Mouse (Mus musculus) adrenal gland, adult 2 months (tissue): ENCODE data around the gene Carmil3. TPM values are rescaled to one million over a fixed set of nuclear protein-coding genes. Genes with fewer than 3 reads are reported as not detected.
A peak's percentile ranks its signal among the peaks of the same experiment; 100 is the strongest.

Experiments
- DNase-seq: peaks from one replicate; pipeline ENCODE4 v3.0.0; 2021
- polyA plus RNA-seq: library from polyadenylated mRNA; depleted of rRNA; stranded (reverse); fragments of >200 nt; gene quantifications from 2 replicates; pipeline ENCODE4 v1.2.3, GENCODE M21; 2012
- total RNA-seq, 2 experiments: library from RNA; stranded (reverse); gene quantifications; 2 replicates each; pipeline ENCODE4 v1.2.3; 2021

Gene Carmil3
- total and polyA plus RNA-seq, 3 experiments, result 4.8 to 11.0 (median 5.4) TPM

DNA sequence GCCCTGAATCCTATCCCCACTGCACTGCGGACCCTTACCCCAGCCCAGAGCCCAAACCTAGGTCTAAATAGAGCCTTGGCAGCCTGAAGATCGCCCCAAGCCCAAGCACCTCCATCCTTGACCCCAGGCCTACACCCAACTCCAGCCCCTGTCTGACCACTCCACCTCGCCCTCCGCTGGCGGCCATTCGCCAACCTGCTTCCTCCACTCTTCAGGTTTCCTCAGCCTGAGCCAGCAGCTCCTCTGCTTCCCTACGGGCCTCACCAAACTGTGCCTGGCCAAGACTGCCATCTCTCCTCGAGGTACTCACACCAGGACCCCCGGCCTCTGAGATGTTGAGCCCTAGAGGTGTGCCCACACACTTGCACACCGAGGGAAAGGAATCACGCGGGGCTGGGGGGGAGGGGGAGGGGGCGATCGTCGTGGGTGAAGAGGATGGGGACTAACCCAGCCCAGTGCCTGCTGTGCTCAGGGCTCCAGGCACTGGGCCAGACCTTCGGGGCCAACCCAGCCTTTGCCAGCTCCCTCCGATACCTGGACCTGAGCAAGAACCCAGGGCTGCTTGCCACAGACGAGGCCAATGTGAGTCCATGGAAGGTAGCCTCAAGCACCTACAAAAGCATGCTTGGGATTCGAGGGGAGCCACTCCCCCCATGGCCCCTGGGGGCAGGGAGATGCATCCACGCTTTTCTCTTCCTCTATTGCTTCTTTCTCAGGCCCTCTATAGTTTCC is 5.2 kb downstream of the Carmil3 start:
- DNase-seq, result no peak

DNA sequence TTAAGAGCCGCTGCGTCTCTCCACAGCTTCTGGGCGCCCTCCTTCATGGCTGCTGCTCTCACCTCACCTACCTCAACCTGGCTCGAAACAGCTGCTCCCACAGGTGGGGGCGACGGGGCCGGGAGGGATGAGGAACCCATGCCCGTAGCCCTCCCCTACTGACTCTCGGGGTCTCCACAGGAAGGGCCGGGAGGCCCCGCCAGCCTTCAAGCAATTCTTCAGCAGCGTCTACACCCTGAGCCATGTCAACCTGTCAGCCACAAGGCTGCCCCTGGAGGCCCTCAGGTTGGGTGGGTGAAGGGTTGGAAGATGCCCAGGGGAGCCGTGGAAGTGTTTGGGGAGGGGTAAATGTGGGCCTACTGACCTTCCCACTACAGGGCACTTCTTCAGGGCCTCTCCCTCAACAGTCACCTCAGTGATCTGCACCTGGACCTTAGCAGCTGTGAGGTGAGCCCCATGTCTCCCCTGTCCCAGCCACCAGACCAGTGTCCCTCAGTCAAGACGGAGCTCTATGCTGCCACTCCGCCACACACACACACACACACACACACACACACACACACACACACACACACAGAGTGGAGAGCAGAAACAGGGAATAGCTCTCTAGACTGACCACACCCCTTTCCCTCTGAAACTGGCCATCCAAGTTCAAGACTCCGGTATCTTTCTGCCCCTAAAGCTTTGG is 6.5 kb downstream of the Carmil3 start:
- no peak for DNase-seq

DNA sequence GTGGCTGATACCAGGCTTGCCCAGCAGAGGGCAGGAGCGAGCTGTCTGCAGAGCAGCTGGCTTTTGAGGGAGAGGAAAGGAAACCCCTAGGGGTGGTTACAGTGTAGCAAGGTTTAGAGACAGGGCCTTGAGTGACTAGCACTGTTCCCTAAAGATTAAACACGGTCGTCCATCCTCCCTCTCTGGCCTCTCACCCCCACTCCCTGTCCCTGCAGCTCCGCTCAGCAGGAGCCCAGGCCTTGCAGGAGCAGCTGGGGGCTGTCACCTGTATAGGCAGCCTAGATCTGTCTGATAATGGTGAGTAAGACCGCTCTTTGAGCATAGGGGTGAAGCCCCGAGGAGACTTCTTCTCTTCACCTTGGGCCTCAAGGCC is 7.0 kb downstream of the Carmil3 start:
- peak; percentile 88 for DNase-seq

DNA sequence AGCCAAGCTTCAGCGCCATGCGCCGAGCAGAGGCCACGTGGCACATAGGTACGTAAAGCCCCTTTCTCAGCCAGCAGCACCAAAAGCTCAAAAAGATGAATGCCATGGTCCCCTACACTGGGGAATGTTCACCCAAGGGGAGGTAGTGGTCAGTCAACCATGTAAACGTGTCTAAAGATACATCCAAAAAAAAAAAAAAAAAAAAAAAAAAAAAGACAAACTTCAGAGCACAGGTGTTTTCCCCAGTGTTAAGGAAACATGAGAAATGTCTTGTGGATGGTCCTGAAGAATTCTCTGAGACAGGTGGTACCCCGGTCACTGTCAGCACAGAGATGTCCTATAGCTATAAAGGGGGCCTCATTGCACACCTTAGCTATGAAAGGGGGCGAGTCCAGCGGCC is 15.2 kb downstream of the Carmil3 start:
- DNase-seq, result no peak

DNA sequence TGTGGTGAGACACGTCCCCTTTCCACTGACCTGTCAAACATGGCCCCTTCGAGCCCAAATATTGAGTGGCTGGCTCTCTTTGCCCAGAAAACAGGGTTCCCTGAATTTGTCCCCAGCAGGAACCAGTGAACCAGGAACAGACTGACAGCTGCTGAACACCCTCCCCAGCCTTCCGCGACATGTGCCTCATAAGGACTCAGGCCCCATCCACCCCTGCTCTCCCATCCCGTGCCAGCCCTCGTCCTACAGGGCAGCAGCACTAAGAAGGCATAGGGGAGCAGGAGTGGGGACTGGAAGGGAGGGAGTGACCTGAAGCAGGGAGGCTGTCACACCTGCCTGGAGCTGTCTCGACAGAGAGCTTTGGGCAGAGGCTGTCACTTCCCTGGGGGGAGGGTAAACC is 17.4 kb downstream of the Carmil3 start:
- no peak for DNase-seq

DNA sequence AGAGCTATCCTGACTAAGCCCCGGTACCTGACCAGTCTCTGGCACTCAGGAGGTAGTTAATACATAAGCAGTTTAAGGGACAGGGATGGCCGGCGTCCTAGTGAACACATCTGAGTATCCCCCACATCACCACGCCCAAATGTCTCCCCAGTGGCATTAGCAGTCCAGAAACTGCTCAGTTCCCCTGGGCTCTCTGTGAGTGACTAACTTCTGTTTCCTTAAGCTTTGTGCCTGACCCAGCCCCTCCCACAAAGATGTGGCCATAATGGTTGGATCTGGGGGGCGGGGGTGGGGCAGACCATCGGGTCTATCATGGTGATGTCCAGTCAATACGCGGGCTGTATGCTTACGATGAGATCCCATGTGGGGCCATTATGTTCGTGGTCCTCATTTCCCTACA is 19.1 kb downstream of the Carmil3 start:
- DNase-seq, result no peak

DNA sequence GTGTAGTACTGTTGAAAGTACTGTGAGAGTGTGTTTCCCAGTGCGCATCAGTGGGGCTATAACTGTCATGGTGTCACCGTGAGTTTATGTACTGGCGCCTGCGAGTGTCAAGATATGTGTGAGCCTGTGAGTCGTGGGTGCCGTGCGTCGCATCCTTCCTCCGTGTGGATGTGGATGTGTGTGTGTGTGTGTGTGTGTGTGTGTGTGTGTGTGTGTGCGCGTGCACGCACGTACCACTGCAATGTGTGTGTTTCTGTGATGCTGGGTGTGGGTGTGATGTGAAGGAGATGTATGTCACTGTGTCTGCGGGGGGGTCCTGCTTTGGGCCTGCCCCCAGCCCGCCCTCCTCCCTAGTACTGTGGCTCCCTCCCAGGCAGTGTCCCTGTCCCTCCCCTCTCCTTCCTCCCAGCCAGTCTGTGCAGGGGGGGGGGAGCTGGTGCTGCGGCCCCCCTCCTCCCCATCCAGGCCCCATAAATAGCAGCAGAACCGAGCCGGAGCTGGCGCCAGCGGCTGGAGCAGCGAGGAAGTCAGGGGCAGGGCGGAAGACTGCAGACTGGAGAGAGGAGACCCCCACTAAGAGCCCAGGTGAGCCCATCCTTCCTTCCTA is 19.8 kb downstream of the Carmil3 start, which contains the start of gene Cpne6:
Gene Cpne6, plus strand, starts transcription at position 321 of the 607 bp plus-strand sequence.
- no peak for DNase-seq

DNA sequence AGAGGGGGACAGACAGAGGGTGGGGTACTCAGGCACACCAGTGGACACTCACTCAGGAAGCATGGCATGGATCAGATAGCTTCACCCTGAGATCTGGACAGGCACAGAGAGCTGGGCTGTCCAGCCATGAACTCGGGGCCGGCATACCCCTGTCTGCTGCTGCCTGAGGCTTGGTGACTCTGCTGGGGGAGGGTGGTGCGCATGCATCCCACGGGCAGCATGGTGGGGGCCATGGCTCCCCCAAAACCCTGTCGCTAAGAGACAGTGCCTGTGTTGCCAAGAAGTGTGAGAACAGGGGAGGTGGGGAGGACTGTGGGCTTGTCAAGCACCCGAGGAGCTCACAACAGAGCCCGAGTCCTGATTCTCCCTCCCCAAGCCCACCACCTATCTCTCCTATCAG is 20.6 kb downstream of the Carmil3 start:
- no peak for DNase-seq

DNA sequence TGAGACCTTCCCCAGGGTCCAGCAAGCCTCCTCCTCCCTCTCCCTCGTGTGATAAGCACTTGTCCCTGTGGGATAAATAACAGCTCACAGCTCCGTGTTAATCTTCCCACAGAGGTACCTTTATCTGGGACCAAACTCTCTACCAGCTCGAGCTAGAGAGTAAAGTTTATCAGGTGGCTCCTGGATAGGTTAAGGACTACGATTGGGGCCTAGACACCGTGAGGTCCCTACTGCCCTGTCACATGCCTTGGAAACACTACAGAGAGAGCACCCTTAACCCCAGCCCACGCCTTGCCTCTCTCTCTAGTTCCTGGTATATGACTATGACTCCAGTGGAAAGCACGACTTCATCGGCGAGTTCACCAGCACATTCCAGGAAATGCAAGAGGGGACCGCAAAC is 23.5 kb downstream of the Carmil3 start:
- DNase-seq, result no peak

DNA sequence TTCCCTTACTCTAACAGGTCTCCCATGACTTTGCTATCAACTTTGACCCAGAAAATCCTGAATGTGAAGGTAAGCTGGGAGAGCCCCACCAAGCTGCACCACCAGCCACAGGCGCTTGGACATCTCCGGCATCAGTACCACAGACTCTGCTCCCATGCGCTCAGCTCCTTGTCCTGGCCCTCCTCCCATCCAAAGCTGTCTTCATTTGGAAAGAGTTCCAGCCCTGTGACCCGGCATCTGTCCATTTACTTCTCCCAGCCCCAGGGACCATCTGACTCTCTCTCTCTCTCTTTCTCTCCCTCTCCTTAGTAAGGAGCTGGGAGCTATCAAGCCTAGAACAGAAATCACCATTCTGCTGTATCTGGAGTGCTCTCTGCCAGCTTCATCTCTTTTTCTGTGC is 25.4 kb downstream of the Carmil3 start:
- DNase-seq, result no peak

DNA sequence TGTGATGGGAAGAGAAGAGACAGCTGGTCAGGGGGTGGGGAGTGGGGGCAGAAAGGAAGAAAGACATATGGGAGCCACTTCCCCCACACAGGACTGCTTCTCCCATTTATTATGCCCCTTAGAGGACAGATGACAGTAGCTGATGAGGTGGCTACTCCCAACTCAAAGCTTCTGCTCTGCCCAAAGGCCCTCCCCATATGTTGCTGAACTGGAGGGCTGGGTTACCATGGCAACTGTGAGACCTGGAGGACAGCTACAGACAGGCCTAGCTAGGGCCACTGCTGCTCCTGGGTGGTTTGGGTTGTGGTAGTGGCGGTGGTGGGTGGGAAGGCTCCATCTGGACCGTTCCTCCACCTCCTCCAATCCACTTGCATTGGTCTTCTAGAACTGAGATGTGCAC is 28.4 kb downstream of the Carmil3 start:
- DNase-seq, result no peak

DNA sequence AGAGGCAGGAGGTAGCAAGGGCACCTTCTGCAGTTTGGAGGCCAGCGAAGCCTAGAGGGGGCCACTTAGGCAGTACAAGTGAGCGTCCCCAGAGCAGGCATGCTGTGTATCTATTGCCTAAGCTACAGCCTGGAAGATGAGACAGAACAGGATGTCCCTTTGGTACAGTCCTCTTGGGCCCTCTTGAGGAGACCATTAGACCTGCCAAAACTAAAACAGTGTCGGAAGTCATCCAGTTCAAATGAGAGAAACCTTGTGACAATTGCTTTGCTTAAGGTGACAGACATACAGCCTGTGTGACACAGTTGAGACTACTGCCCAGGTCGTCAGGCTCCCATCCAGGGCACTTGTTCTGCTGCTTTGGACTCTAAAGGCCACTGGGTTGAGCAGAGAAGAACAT is 29.2 kb downstream of the Carmil3 start:
- DNase-seq, result no peak

DNA sequence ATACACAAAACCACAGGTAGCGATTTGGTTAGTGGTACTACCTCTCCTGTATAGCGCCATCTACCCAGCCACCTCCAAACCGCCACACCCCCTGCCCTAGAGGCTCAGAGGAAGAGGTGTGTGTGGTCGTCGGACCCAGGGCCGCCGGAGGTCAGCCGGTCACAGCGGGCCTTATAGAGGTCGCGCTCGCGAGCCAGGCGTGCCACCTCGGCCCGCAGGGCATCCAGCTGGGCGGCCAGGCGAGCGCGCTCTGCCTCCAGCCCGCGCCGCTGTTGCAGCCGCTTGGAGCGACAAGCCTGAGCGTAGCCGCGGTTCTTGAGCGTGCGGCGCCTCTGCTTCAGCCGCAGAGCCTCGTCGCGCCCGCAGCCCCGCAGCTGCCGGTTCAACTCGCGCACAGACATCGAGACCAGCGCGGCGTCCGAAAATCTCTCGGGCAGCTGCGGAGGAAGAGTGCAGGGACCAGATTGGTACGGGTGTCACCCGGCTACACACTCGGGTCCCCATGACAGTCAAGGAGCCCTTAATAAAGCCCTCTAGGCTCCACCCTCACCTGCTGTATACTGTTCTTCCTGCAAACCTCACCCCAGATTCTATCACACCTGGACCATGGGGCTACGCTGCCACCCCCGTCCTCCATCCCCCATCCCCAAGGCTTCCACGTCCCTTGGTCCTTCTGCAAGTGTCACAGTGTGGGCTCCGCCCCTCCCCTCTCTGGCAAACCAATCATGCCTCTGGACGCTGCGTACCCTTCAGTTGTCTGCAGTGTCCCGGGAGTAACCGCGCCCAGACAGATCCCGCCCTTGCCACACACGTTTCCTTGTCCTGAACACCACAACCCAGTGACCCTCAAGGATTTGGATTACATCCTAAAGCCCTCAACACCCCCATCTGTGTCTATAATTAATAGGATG is 30.3 kb downstream of the Carmil3 start:
- peak; percentile 37 for DNase-seq

DNA sequence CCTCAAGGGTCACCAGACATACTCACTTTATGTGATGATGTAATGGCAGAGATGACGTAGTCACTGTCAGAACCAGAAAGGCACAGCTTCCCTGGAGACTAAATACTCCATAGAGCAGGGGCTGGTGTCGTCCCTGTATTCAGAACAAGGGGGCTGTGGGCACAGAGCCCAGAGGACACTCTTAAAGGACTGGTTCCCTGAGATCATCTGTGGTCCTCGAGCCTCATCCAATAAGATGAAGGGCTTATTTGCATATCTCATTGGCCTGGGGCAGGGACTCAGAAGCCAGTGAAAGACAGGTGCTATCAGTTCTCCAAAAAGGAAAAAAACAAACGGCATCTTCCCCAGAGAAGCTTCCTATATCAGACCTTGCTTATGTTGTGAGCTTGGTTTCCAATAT is 33.6 kb downstream of the Carmil3 start:
- DNase-seq, result no peak

DNA sequence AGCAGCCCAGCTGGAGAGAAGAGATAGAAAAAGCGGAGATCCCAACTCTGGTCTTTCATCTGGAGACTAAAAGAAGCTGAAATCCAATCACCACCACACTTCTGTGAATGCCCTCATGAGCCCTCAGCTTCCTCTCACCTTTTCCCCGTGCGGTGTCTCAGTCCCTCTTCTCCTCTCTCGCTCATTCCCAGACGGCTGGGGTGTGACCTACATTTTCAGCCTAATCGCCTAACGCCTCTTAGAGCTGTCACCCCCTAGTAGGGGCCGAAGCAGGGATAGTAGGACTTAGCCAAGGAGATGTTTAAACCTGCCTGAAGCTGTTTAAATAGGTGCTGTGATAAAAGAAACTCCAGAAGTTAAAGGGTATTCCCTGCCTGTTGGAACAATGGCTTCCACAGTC is 34.3 kb downstream of the Carmil3 start, which contains the start of gene Nrl:
Gene Nrl, minus strand, starts transcription at position 197 of the 400 bp plus-strand sequence.
- DNase-seq, result no peak

DNA sequence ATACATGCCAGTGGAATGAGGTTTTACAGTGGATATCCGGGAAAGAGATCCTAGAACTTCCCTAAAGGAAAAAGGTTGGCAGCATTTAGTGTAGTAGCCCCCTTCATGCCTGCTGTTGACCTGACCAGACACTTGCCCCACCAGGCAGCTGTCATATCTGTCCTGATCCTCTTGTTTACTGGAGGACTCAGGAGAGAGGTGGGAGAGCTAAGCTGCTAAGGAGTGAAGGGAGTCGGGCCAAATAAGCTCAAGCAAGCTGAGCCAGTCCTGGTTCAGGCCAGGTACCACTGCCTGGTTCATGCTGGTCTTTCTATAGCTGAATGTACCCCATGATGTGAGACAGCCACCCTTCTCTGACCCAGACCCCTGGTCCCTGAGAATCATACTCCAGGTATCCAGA is 36.2 kb downstream of the Carmil3 start:
- DNase-seq, result no peak

DNA sequence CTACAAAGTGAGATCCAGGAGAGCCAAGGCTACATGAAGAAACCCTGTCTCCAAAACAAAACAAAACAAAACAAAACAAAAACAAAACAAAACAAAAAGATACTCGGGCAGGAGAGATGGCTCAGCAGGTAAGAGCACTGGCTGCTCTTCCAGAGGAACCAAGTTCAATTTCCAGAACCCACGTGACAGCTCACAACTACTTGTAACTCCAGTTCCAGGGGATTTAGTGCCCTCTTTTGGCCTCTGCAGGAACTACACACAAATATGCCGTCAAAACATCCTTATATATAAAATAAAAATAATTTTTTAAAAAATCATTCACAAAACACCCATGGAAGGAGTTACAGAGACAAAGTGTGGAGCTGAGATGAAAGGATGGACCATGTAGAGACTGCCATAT is 37.5 kb downstream of the Carmil3 start:
- DNase-seq, result no peak

DNA sequence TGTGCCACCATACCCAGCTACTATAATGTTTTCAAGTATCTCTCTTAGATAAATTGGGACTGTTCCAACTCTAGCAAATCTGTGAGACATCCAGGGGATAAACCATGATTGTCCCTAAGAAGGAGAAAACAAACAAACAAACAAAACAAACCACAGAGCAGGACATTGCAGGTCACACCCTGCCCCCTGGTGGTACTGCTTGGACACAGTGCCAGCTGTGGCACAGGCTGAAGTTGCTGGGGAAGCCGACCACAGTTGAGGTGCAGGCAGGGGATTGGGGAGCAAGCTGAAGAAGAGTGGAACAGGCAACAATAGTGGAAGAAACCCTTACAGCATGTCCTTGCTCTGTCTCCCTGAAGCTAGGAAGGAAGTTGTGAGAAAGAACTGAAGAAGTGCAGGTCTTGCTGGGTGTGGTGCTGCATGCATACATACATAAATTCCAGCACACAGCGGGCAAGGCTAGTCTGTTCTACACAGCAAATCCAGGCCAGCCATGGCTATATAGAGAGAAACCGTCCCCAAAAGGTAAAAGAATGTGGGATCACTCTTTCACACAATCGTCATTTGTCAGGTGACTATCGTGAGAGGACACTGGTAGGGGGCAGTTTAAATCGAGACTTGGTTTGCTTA is 45.8 kb downstream of the Carmil3 start:
- DNase-seq, result peak; percentile 50

DNA sequence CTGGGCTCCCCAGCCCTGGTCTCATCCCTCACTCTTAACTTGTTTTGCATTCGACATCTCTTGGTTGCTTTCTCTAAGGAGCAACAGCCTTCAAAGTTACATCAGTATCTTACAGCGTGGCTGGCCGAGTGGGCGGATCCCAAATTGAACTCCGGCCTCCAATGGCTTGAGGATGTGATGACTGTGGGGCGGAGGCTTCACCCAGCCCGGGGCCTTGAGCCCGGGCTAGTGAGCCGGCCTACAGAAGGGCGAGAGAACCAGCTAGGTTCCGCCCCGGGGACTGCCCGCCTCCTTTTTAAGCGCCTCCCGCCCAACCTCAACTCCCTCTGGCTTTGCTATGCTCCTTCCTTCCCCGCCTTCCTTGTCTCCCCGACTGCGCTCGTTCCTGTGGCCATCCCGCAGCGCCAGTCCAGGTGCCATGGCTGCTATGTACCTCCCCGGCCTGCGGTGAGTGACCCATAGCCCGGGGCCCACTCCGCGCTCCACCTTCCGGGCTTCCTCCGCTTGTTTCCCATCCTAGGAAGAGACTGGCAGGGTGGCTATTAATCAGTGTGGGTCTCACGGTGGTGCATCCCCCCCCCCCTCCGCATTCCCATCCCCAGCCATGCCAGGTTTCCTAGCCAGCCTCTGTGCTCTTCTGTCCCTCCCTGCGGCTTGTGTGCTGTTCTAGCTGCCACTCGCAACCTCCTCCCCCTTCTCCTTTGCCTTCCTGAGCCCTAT is 49.8 kb downstream of the Carmil3 start, which contains the start of gene Pck2:
Gene Pck2, plus strand, starts transcription at position 200 of the 720 bp plus-strand sequence.
- peak; percentile 96 for DNase-seq

DNA sequence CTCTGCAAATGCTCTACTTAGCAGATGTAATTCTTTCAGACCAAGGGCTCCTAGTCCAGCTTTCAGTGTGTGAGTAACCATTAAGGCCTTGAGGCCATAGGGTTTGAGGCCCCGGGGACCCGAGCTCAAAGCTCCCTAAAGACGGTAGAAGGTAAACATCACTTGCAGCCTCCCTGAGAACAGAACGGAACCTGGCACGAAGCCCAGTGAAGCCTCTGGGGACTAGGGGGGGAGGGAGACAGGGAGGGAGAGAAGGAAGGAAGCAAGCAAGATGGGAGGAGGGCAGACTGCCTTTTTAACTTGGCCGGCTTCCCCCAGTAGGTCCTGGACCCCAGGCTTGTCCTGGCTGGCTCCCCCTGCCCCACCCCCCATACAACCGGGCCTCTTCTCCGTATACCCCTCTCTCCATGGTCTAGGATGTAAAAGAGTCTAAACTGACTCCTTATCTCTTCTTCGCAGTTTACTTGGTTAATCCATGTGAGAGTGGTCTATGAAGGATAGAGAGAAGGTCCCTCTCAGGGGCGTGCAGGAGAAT is 50.4 kb downstream of the Carmil3 start:
- DNase-seq, result peak; percentile 84

DNA sequence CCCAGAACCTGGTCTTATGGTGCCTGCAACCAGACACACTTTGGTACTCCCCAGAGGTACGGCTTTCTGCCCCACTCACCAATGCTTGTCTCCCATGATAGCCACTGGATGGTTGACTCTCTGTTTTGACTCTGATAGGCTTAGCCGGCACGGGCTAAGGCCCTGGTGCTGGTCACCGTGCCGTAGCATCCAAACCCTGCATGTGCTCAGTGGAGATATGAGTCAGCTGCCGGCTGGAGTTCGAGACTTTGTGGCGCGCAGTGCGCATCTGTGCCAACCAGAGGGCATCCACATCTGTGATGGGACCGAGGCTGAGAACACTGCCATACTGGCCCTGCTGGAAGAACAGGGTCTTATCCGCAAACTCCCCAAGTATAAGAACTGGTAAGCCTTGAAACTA is 51.8 kb downstream of the Carmil3 start:
- no peak for DNase-seq
